Mouse (Mus musculus): ENCODE data around the gene Abca4.

Abca4 gene

DNA sequence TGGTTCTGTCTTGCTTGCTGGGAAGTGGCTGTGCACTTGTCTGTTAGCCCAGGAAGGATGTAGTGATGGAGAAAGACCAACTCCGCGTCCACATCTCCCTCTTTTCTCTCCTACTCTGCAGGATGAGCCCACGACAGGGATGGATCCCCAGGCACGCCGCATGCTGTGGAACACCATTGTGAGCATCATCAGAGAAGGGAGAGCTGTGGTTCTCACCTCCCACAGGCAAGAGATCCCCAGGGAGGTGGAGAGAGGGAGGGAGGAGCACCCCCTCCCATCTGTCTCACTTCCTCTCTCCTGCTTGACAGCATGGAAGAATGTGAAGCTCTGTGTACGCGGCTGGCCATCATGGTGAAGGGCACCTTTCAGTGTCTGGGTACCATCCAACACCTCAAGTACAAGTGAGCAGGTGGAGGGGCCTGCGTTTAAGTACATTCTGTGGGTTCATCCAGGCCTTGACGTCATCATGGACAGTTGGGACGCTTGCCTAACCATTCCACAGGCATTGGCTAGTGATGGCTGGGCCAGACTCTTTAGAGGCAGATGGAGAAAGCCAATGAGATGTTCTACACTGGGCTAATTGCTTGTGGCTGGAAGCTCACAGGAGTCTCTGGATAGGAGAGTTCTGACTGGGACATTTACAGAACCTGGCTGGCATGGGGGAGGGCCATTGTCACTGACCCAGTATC, 126.5 kb downstream of the Abca4 start:
- no peak for DNase-seq (ENCODE audit: low read depth, low spot score)

DNA sequence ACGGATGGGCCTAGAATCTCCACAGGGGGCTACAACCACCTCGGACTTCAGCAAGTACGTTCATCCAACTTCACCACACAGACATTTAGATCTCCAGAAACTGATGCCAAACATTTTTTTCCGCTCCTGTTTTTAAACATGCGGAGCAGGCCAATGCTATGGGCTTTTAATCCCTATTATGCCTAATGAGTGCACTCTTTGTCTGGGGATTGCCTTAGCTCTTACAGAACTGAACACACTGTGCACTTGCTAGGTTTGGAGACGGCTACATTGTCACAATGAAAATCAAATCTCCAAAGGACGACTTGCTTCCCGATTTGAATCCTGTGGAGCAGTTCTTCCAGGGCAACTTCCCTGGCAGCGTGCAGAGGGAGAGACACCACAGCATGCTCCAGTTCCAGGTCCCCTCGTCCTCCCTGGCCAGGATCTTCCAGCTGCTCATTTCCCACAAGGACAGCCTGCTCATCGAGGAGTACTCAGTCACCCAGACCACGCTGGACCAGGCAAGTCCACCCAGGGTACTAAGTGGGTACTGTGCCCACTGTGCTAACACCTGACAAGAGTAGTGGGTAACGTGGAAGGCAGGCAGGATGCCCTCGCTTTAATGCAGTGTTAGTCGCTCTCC, 129.4 kb downstream of the Abca4 start:
- no peak for DNase-seq (ENCODE audit: low read depth, low spot score)

- no peak for DNase-seq (ENCODE audit: low read depth, low spot score)
Measured at GRCm38 (mm10) chr3:122176018-122176417, 131.8 kb downstream of the Abca4 start.

DNA sequence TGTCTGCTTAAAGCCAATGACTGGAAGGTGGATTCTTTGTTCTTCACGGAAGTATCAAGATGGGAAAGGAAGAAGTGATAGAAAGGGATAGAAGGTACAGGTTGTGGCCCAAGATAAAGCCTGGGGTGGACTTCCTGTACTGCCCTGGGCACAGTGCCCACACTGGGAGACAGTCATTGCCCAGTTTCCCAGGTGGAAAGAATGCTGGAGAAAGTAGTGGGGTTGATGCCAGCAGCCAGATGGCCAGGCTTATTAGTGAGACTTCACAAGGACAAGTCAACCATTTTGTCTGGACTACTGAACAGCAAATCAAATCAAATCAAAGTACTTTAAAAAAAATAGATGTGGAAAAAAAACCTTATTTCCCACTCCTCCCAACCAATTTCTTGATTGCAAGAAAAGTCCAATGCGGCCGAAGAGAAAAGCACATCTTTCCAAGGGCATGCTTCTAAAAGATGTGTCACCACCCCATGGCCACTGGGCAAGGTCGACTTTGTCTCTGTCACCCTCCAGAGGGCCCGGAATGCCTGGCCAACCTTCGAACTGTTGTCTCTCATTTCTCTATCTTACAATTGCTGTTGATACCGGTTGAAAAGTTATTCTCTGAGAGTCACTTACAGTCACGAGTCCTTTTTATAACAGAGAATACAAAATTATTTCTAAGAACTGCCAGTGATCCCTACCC, 132.6 kb downstream of the Abca4 start:
- DNase-seq (ENCODE audit: low read depth, low spot score), result peak; percentile 36

GRCm38 (mm10) chr3:122184109-122184508, 139.9 kb downstream of the Abca4 start:
- DNase-seq (ENCODE audit: low read depth, low spot score), result no peak

DNA sequence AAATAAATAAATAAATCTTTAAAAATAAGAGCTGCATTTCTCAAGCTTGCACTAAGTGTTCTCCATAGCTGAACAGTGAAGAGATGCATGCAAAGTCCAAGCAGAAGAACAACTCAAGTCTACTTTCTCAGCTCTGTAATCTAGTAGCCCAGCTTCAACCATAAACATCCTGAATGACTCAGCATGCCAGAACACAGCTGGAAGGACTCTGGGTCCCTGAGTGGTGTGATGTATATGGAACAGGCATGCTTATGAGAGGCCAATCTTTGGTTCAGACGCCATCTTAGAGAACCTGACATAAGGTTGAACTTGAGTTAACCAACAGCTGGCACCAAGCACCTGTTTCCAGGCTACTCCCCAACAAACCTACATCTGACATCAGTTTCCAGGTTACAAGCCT, 142.7 kb downstream of the Abca4 start:
- peak; percentile 48 for DNase-seq (ENCODE audit: low read depth, low spot score)

DNA sequence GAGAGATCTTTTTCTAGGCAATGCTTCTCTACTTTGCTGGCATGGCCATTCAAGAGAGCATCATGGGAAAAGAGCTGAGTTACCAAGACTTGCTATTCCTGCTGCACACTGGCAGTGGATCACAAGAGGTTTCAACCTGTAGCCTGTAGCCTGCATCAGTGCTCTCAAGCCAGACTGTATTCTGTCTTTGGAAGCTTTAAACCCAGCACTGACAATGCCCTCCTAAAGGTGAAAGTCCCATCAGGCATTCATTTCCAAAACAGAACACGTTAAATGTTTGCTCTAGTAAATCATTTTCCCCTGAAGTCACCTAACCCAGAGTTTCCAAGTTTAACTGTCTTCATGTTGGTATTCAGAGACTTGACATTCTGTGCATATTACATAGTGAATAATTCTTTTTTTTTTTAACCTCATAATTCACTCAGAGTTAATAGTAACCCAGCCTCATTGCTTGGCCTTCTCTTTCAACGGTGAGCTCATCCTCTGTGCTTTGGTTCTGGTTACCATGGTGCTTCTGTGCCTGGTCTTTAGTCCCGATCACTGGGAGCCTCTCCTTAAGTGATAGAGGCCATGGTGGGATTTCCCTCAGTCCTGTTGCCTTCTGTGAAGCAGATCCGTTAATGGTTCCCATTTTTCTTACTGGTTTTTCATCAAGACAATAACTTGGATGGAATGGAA, 152.5 kb downstream of the Abca4 start:
- DNase-seq (ENCODE audit: low read depth, low spot score), result no peak

DNA sequence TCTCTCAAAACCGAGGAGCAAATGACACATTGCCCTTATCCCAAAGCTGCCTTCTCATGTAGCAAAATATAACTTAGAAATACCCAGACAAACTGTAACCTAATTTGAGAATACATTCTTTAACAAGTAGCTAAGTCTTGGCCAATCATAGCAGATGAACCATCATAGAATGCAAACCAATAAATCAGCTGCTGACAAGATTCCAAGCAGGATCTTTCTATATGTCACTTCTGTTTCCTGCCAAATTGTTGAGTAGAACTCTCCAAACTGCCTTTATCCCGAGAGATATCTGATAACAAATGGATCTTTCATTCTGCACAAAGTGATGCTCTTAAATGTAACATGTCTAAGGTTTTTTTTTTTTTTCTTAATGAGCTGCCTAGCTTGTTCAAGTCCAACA, 154.3 kb downstream of the Abca4 start:
- peak; percentile 68 for DNase-seq (ENCODE audit: low read depth, low spot score)

GRCm38 (mm10) chr3:122198966-122199381, 154.7 kb downstream of the Abca4 start:
- DNase-seq (ENCODE audit: low read depth, low spot score), result peak; percentile 88

GRCm38 (mm10) chr3:122199600-122199999, 155.4 kb downstream of the Abca4 start:
- DNase-seq (ENCODE audit: low read depth, low spot score), result peak; percentile 19

- no peak for DNase-seq (ENCODE audit: low read depth, low spot score)
Measured at GRCm38 (mm10) chr3:122200017-122200416, 155.8 kb downstream of the Abca4 start.

- DNase-seq (ENCODE audit: low read depth, low spot score), result no peak
Measured at GRCm38 (mm10) chr3:122200447-122200846, 156.2 kb downstream of the Abca4 start.

GRCm38 (mm10) chr3:122202307-122202732, 158.1 kb downstream of the Abca4 start:
- DNase-seq (ENCODE audit: low read depth, low spot score), result no peak

- peak; percentile 29 for DNase-seq (ENCODE audit: low read depth, low spot score)
Measured at GRCm38 (mm10) chr3:122203675-122204329, 159.6 kb downstream of the Abca4 start.

DNA sequence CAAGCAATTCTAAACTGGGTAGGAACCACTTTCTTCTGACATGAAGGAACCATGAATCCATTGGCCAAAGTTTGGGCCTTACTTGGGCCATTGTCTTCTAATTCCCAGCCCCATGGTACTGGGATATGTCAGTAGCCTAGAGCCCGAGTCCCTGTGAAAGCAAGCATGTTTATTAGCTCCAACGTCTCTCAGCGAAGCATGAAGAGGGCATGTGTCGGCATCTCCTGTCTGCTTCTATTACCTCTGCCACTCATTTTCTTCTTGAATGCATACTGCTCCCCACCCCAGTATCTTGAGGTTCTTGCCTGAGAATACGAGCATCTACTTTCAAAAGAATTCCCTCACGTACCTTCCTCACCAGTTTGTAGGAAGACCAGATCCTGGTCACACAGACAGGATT, 161.5 kb downstream of the Abca4 start:
- no peak for DNase-seq (ENCODE audit: low read depth, low spot score)

- DNase-seq (ENCODE audit: low read depth, low spot score), result peak; percentile 34
Measured at GRCm38 (mm10) chr3:122206279-122207070, 162.2 kb downstream of the Abca4 start.

DNA sequence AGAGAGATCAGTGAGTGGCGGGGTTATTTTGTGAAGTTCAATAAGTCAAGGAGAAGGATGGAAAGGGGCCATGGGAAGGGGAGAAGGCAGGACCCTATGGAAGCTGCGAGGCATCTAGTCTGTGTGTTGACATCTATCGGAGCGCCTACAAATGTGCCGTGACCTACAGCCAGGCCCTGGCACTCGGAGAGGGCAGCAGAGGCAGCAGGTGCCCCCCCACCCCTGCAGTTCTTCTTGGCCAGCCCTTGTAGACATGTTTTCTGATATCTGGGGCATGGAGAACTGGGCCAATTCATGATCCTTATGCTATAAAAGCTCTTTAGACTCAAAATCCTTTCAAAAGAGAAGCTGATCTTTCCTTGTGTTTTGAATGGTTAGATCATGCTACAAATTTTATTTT, 163.5 kb downstream of the Abca4 start:
- no peak for DNase-seq (ENCODE audit: low read depth, low spot score)

DNA sequence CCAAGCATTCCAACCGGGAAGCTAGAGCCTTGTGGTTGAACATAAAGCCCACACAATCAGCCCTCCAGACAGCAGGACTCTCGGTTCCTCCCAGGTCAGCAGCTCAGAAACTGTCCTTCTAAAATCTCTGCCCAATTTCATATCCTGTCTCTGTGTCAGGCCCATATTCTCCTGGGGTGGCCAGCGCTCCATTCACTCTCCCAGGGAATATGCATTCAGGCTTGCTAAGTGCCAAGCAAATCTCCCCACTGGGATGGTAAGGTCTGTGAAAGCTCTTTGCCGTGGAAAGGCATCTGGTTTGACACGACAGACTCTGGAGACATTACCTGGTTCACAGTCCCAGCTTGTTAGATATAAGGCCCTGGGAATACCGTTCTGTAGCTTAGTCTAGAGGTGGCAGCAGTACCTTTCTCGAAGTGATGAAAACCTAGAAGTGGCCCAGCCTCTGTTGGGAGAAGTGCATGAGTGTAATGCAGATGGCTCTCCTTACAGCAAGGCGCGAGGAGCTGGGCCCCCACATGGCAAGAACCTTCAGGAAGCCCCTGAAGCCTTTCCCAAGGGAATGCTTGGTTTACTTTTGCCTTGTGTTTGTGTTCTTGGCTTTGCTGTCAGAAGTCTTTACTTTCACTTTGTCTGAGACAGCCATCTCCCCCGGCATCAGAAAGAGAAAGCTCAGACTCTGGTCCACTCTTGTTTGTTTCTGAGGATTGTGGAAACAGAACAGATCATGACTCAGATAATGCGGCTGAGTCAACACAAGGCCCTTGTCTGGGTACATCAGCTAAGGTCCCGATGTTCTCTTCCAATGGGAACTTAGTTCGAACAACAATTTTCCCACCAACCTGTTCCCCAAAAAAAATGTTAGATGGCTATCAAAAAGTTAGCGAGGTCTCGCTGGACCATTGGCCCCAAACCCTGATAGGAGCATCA, 164.3 kb downstream of the Abca4 start:
- DNase-seq (ENCODE audit: low read depth, low spot score), result peak; percentile 33

DNA sequence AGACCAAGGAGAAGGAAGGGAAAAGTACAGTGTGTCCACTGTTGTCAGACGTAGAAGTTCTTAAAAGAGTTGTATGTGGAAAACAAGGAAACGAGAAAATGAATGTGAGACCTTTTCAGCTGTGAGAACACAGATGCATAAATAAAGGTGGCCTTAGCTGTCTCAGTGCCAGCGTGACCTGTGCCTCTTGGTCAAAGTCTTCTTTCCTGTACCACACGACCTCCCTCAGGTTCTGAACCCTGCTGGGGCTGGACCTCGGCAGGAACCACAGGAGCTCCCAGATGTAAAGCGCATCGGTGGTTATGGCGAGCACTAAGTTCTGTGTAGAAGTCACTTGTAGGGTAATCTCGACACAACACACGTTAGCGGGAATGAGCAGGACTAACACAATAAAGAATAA, 165.3 kb downstream of the Abca4 start:
- DNase-seq (ENCODE audit: low read depth, low spot score), result no peak

- DNase-seq (ENCODE audit: low read depth, low spot score), result peak; percentile 17
Measured at GRCm38 (mm10) chr3:122210434-122210833, 166.2 kb downstream of the Abca4 start.

Data from 3T3-L1 (cell line).